Mouse (Mus musculus) megakaryocyte, embryonic 14.5 days (primary cell): ENCODE data around the gene Rpl11.

ENCODE experiments used
- FLI1 ChIP-seq: IDR thresholded peaks from 2 replicates; pipeline ENCODE4 v1.6.1; 2012; ENCODE audit warnings: low read length, inconsistent platforms, mixed read lengths
- GATA1 ChIP-seq: IDR thresholded peaks from 3 replicates; pipeline ENCODE4 v1.6.1; 2012; ENCODE audit warnings: mixed read lengths, low read length, inconsistent platforms, borderline replicate concordance

GRCm38 (mm10) chr4:136088971-136089747, 35.9 kb upstream of the Rpl11 start:
- TF ChIP-seq GATA1 (no peak), FLI1 (no peak)
